Mouse (Mus musculus) megakaryocyte, embryonic 14.5 days (primary cell): ENCODE data around the gene Acy3. TPM values are rescaled to one million over a fixed set of nuclear protein-coding genes. Genes with fewer than 3 reads are reported as not detected.

ENCODE experiments used
- H3K27me3 ChIP-seq: replicated peaks from 2 replicates; pipeline ENCODE3; 2012; ENCODE audit warnings: inconsistent platforms
- H3K36me3 ChIP-seq: replicated peaks from 2 replicates; pipeline ENCODE3; 2012; ENCODE audit warnings: low read length, inconsistent platforms, mixed read lengths
- H3K4me1 ChIP-seq: 2 replicates; pipeline ENCODE4 v1.6.1; 2012; ENCODE audit warnings: inconsistent platforms
- H3K4me3 ChIP-seq: replicated peaks from 2 replicates; pipeline ENCODE3; 2012; ENCODE audit warnings: moderate library complexity, mild to moderate bottlenecking, inconsistent platforms
- H3K9me3 ChIP-seq: 2 replicates; pipeline ENCODE4 v1.6.1; 2012; ENCODE audit warnings: inconsistent platforms
- FLI1 ChIP-seq: IDR thresholded peaks from 2 replicates; pipeline ENCODE4 v1.6.1; 2012; ENCODE audit warnings: low read length, inconsistent platforms, mixed read lengths
- GATA1 ChIP-seq: IDR thresholded peaks from 3 replicates; pipeline ENCODE4 v1.6.1; 2012; ENCODE audit warnings: mixed read lengths, low read length, inconsistent platforms, borderline replicate concordance
- polyA plus RNA-seq: library from polyadenylated mRNA; stranded (reverse); fragments of >175 nt; gene quantifications from 2 replicates; pipeline ENCODE4 v1.2.3, GENCODE M21; 2012; ENCODE audit warnings: low replicate concordance; ENCODE audit not compliant: insufficient read depth

Acy3 gene
- polyA plus RNA-seq, 1 experiment: 6.4 TPM

DNA sequence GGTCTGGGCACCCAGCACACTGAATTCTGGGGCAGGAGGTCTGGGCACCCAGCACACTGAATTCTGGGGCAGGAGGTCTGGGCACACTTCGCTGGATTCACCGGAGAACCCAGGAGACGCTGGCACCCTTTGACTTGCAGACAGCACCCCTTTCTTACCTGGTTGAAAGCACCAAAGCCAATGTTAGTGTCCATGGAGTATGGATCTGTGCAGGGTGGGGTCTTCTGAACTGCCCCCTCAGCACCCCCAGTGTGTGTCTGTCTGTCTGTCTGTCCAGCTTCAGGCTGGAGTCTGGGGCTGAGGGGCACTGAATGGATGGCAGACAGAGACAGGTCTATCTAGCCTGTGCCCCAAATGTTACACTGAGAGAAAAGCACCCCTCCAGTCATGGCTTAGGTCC is 5.2 kb downstream of the Acy3 start:
- Histone ChIP-seq H3K9me3 (peaks cover 6% of the 10 kb centered on the region), H3K4me1 (peaks cover 28% of the 10 kb centered on the region), H3K36me3 (no peaks in the 10 kb centered on the region), H3K4me3 (no peak overlapping the region), H3K27me3 (peaks cover 49% of the 10 kb centered on the region)
- no peak for TF ChIP-seq GATA1
- TF ChIP-seq FLI1: no peak

DNA sequence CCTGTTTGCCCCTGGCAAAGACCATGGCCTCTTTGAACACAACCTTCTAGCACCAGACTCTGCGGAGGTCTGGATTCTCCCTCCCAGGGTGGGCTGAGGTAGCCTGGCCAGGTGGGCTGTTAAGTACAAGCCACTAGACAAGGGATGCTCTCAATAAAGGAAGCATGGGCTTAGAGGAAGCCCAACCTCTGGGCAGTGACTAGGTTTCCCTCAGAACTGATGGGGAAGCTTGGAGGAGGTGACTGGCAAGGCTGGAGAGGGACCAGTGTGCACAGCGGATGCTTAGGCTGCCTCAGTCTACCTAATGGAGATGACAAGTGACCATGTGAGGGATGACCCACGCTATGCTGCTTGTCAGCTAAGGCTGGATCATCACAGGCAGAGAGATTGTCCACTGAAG is 5.6 kb downstream of the Acy3 start:
- TF ChIP-seq GATA1: no peak
- TF ChIP-seq FLI1: no peak
- Histone ChIP-seq H3K36me3 (no peaks in the 10 kb centered on the region), H3K4me1 (peaks cover 28% of the 10 kb centered on the region), H3K9me3 (peaks cover 6% of the 10 kb centered on the region), H3K27me3 (peaks cover 51% of the 10 kb centered on the region), H3K4me3 (no peak overlapping the region)

DNA sequence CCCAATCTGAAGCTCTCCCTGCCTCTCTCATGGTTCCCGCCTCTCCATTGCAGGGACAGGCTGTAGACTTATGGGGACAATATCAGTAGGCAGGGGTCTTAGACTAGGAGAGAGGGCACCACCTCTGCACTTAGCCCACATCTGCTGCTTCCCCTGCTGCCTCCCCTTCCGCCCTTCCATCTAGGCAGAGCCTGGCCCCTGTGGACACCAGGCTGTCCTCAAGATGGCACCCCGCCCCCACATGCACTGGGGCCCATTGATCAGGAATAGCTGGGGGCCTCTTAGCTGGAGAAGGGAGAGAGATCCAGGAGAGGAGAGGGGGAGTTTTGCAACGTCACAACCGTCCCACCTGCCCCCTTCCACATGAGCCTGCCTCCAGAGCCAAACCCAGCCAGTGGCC is 6.0 kb downstream of the Acy3 start, which contains the start of gene Tbx10:
TSS of gene Tbx10 (plus strand) at position 337 of the 400 bp plus-strand sequence.
- H3K4me3 ChIP-seq: peak within 1 kb of the TSS; percentile 26
- H3K9me3 ChIP-seq: peaks cover 6% of the 10 kb centered on the region
- peaks cover 28% of the 10 kb centered on the region for H3K4me1 ChIP-seq
- no peaks in the 10 kb centered on the region for H3K36me3 ChIP-seq
- peaks cover 53% of the 10 kb centered on the region for H3K27me3 ChIP-seq
- TF ChIP-seq GATA1 (no peak), FLI1 (no peak)

DNA sequence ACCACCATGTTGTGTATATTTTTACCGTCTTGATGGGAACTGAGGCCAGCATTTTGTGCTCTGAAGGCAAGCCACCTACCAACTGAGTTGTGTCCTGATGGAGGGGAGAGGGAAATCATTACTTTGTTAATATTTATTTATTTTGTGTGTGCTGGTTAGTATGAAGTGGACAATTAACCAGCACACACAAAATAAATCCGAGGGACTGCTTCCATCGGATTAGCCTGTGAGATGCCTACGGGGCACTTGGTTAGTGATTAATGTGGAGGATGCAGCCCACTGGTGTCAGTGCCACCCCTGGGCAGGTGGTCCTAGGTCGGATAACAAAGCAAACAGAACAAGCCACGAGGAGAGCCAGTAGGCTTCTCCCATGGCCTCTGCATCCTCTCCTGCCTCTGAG is 8.6 kb downstream of the Acy3 start:
- Histone ChIP-seq H3K4me1 (peaks cover 52% of the 10 kb centered on the region), H3K27me3 (peaks cover 55% of the 10 kb centered on the region), H3K36me3 (no peaks in the 10 kb centered on the region), H3K9me3 (no peaks in the 10 kb centered on the region), H3K4me3 (no peak overlapping the region)
- TF ChIP-seq GATA1: no peak
- TF ChIP-seq FLI1: no peak

DNA sequence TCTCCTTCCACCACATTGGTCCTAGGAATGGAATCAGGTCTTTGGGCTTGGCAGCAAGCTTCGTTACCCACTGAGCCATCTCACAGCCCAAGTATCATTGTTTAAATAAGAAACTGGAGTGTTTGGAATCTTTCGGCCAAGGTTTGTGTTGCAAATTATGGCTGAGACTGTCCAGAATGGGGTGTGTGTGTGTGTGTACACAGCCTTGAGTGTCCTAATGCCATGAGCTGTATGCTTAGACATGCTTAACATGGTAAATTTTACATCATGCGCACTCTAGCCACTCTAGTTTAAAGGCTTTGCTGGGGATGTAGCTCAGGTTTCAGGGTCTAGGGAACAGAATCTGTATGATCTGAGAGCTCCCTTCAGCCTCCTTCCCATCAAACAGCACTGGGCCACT is 9.1 kb downstream of the Acy3 start:
- no peaks in the 10 kb centered on the region for H3K36me3 ChIP-seq
- H3K4me3 ChIP-seq: no peak overlapping the region
- H3K9me3 ChIP-seq: no peaks in the 10 kb centered on the region
- TF ChIP-seq FLI1: no peak
- TF ChIP-seq GATA1: no peak
- peaks cover 52% of the 10 kb centered on the region for H3K27me3 ChIP-seq
- peaks cover 53% of the 10 kb centered on the region for H3K4me1 ChIP-seq

DNA sequence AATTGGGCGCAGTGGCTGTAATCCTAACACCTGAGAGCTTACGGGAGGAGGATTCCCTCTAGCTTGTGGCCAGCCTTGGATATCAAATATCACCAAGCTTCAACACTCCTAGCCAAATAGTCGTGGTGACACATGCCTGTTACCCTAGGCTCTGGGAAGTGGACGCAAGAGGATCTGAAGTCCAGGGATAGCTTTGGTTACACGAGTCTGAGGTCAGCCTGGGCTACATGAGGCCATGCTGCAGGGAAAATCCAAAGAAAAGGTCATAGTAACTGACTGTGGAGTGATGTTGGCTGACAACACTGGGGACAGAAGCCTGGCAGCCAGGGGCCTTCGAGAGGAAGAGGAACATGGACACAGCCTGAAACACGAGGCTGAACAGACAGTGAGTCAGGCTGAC is 9.7 kb downstream of the Acy3 start:
- peaks cover 46% of the 10 kb centered on the region for H3K27me3 ChIP-seq
- no peak for TF ChIP-seq FLI1
- no peak for TF ChIP-seq GATA1

DNA sequence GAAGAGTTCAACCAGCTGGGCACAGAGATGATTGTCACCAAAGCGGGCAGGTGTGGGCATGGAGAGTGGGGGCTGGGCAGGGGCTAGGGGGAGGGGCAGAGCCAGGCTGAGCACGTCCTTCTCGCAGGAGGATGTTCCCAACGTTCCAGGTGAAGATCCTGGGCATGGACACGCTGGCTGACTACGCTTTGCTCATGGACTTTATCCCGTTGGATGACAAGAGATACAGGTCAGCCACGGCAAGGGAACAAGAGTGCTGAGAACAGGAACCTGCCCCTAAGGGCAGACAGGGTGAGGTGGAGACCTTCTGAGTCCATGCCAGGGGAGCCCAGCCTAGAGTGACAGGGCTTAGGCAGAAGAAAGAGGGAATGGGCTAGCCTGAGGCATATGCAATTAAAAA is 10.4 kb downstream of the Acy3 start:
- Histone ChIP-seq H3K4me1 (peaks cover 65% of the 10 kb centered on the region), H3K9me3 (no peaks in the 10 kb centered on the region), H3K4me3 (no peak overlapping the region), H3K36me3 (peaks cover 3% of the 10 kb centered on the region), H3K27me3 (peaks cover 41% of the 10 kb centered on the region)
- no peak for TF ChIP-seq FLI1
- TF ChIP-seq GATA1: no peak

More for the DNA sequence above, 9.7 kb downstream of the Acy3 start:
- Histone ChIP-seq H3K4me3 (peak overlapping the region; percentile 18), H3K9me3 (no peaks in the 10 kb centered on the region), H3K4me1 (peaks cover 59% of the 10 kb centered on the region), H3K36me3 (no peaks in the 10 kb centered on the region)

DNA sequence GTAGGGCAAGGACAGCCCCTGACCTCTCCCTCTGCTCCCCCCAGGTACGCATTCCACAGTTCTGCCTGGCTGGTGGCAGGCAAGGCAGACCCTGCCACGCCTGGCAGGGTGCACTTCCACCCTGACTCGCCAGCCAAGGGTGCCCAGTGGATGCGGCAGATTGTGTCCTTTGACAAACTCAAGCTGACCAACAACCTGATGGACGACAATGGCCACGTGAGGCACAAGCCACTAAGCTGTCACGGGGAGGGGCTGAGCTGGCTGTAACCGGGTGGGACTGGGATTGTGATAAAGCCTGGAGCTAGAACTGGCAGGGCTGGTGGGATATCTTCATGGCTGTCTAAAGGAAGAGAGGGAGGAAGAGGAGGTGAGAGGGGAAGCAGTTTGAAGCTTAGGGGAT is 10.9 kb downstream of the Acy3 start:
- Histone ChIP-seq H3K9me3 (no peaks in the 10 kb centered on the region), H3K27me3 (peaks cover 36% of the 10 kb centered on the region), H3K4me1 (peaks cover 64% of the 10 kb centered on the region), H3K4me3 (no peak overlapping the region), H3K36me3 (peaks cover 5% of the 10 kb centered on the region)
- TF ChIP-seq GATA1 (no peak), FLI1 (no peak)

DNA sequence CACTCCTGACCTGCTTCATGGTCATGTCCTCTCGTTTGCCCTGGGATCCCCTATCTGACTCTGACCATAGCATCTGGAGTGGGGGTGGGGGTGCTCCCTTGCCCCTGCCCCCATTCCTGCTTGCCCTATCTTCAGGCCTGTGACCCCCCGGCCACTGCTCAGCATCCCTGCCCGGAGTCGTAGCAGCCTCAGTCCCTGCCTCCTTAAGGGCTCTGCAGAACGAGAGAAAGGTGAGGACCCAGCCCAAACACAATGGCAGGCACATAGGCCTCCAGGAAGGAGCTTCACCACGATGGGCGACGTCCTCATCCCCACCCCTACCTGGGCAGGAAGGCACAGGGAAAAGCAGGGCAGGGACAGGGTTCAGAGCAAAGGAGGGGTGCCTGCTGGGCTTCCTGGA is 12.0 kb downstream of the Acy3 start:
- TF ChIP-seq GATA1 (no peak), FLI1 (no peak)
- H3K4me3 ChIP-seq: no peak overlapping the region
- no peaks in the 10 kb centered on the region for H3K9me3 ChIP-seq
- peaks cover 26% of the 10 kb centered on the region for H3K27me3 ChIP-seq
- peaks cover 63% of the 10 kb centered on the region for H3K4me1 ChIP-seq
- peaks cover 8% of the 10 kb centered on the region for H3K36me3 ChIP-seq

DNA sequence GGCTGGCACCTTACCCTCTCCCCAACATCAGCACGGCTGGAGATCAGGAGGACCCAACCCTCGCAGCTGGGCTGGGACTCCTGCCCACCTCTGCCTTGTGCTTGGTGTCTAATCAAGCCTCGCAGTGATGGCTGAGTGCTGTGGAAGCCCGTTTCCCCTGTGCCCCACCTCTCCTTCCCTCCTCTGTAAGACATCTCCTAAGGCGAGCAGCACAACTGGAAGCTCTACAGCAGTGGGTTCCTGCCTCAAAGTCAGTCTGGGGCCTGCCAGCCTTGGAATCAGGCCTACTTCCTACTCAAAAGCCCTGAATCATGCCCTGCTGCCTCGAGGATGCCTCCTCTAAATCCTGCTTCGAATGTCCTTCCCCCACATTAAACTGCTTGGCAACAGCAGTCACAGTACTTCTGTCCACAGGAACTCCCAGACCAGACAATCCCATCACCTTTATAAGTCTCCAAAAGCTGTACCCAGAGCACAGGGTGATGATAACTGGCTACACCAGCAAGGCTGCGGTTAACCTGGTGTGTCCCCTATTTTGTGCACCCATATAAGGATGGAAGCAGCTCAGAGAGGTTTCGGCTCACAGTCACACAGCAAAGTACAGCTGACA is 12.9 kb downstream of the Acy3 start:
- Histone ChIP-seq H3K4me1 (peaks cover 67% of the 10 kb centered on the region), H3K4me3 (peak overlapping the region; percentile 97), H3K9me3 (no peaks in the 10 kb centered on the region), H3K27me3 (peaks cover 24% of the 10 kb centered on the region), H3K36me3 (peaks cover 14% of the 10 kb centered on the region)
- TF ChIP-seq GATA1: no peak
- TF ChIP-seq FLI1: no peak
